Comparison of ENCODE assay signal across 38 mouse cellular contexts in the genomic region with DNA sequence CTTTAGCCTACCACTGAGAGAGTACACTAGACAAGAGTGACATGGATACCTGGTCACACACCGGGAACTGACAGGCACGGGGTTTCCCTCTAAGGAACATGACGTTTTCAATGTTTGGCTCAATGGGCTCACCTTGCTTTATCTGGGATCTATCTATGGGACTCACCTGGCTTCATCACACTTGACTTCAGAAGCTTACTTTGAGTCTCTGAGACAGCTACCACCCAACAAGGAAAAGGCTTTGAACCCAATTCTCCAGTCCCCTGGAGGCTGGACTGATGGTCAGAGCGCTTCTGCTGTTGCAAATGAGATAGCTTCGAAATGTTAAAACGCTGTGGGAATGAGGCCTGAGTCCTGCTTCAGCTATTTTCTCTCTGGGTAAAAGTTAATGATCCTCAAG. TPM values are rescaled to one million over a fixed set of nuclear protein-coding genes. Genes with fewer than 3 reads are reported as not detected.
"Had no signal": no experiment of that assay in that cellular context is flagged by ENCODE, and none has a peak within 500 bp of the region (broad histone marks: within the 10 kb centered on the region; RNA-seq: fewer than 3 reads in every experiment).

No protein-coding gene starts in this region.

- DNase-seq: gastrocnemius, postnatal 14 days; gastrocnemius, postnatal 36 days; heart, postnatal 10 days; heart, postnatal 4 days; kidney, adult 18-20 months; kidney, adult 8-10 months; kidney, postnatal 25 days; kidney, postnatal 4 days; layer of hippocampus, postnatal 36 days; left cerebral cortex, postnatal 4 days had no signal

- H3K9ac ChIP-seq: heart, embryonic 12.5 days; hindbrain, embryonic 12.5 days; hindbrain, embryonic 14.5 days; intestine, embryonic 15.5 days; kidney, embryonic 15.5 days; limb, embryonic 13.5 days; limb, embryonic 15.5 days; liver, embryonic 12.5 days; liver, embryonic 14.5 days had no signal

- H3K4me3 ChIP-seq: heart, embryonic 10.5 days; heart, embryonic 12.5 days; hindbrain, embryonic 10.5 days; hindbrain, embryonic 12.5 days; intestine, embryonic 15.5 days; kidney, embryonic 15.5 days; layer of hippocampus, adult 2 months; limb, embryonic 13.5 days; limb, embryonic 15.5 days; liver, embryonic 12.5 days had no signal

- H3K36me3 ChIP-seq: hindbrain, embryonic 10.5 days; hindbrain, embryonic 12.5 days; intestine, embryonic 15.5 days; limb, embryonic 15.5 days; liver, embryonic 12.5 days had no signal

- H3K27me3 ChIP-seq: heart, embryonic 12.5 days; hindbrain, embryonic 12.5 days; intestine, embryonic 15.5 days; kidney, embryonic 15.5 days; limb, embryonic 13.5 days; limb, embryonic 15.5 days; liver, embryonic 12.5 days had no signal

- H3K4me2 ChIP-seq: heart, embryonic 12.5 days; hindbrain, embryonic 12.5 days; hindbrain, embryonic 14.5 days; intestine, embryonic 15.5 days; kidney, embryonic 15.5 days; limb, embryonic 13.5 days; limb, embryonic 15.5 days; liver, embryonic 12.5 days had no signal

- H3K27ac ChIP-seq: heart, embryonic 10.5 days; hindbrain, embryonic 10.5 days; hindbrain, embryonic 12.5 days; hindbrain, embryonic 14.5 days; intestine, embryonic 15.5 days; kidney, postnatal 0 days; layer of hippocampus, adult 2 months; limb, embryonic 13.5 days; limb, embryonic 15.5 days; liver, embryonic 12.5 days; liver, embryonic 14.5 days had no signal

- ATAC-seq: hindbrain, embryonic 16.5 days; inflammation-experienced regulatory T-cells, adult 6 months; intestine, embryonic 15.5 days; intestine, postnatal 0 days; liver, embryonic 12.5 days had no signal

- H3K4me1 ChIP-seq: hindbrain, embryonic 10.5 days; hindbrain, embryonic 12.5 days; intestine, embryonic 15.5 days; liver, embryonic 12.5 days had no signal

- H3K9me3 ChIP-seq: heart, embryonic 10.5 days; hindbrain, embryonic 10.5 days; hindbrain, embryonic 12.5 days; intestine, embryonic 15.5 days; kidney, embryonic 15.5 days; limb, embryonic 13.5 days; limb, embryonic 15.5 days; liver, embryonic 12.5 days had no signal

RNA-seq across cellular contexts. Expression of a gene that starts 49.2 kb away (rescaled TPM):
- total RNA-seq: gastrocnemius, adult 8-10 months; gastrocnemius, postnatal 14 days; gastrocnemius, postnatal 36 days; granulocyte monocyte progenitor cell, adult 5-6 weeks; heart, postnatal 10 days; heart, postnatal 25 days; heart, postnatal 4 days; layer of hippocampus, adult 2 months; layer of hippocampus, postnatal 10 days; layer of hippocampus, postnatal 36 days; left cerebral cortex, adult 18-20 months; left cerebral cortex, adult 8-10 months; left cerebral cortex, postnatal 10 days; left cerebral cortex, postnatal 25 days; left cerebral cortex, postnatal 4 days; liver, adult 2 months had no signal
- polyA plus RNA-seq: frontal cortex, adult 2 months; heart, embryonic 10.5 days; heart, embryonic 12.5 days; heart, embryonic 14.5 days; hindbrain, embryonic 10.5 days; hindbrain, embryonic 12.5 days; hindbrain, embryonic 14.5 days; hindbrain, embryonic 16.5 days; inflammation-experienced regulatory T-cells, adult 6 months; intestine, embryonic 15.5 days; intestine, postnatal 0 days; kidney, embryonic 15.5 days; kidney, postnatal 0 days; limb, embryonic 11.5 days; limb, embryonic 13.5 days; limb, embryonic 15.5 days; liver, adult 2 months; liver, embryonic 12.5 days; liver, embryonic 14.5 days had no signal
